Mouse (Mus musculus): ENCODE results near the gene Rps6ka1. TPM values are rescaled to one million over a fixed set of nuclear protein-coding genes. Genes with fewer than 3 reads are reported as not detected.
"Not testable (repeated sequence)": the region's sequence is repeated elsewhere in the genome, so short reads cannot be mapped to it uniquely, and the experiment has no call there.

Rps6ka1 gene
- 1 to 10 TPM; 5.4 to 6.3 TPM for total RNA-seq (2021)

DNA sequence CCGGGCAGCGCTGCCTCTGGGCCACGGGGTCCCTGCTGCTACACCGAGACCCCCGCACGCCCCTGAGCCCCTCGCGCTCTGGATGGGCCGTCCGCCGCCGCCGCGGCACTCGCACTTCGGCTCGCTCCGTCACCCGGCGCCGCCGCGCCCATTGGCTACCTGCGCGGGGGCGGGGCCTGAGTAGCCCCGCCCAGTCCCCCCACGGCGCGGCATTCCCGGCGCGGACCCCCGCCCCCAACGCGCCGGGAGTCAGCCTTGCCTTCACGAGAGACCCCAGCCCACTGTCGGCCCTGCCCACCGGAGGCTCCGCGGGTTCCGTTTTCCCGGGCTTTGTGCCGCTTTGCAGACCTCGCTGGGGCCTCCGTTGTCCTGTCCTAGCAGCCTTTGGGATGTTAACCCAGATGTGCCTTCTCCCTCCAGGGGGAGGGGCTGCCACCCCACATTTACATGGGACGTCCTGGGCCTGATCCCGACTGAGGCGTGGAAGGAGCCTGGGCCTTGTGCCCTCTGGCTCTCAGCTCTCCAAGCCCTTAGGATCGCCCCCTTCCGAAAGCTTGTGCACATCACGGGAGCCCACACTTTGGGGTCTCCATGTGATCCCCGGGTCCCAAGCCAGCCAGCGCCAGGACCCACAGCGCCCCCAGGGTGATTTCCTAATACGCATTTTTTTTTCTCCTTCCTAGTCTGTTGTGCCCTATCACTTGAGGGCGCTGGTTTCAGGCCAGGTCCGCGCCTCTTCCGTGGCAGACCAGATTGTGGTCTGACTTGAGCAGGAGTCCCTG, at the start of gene Rps6ka1:
Rps6ka1 (minus strand) TSS at position 126 of the 782 bp plus-strand sequence.
- intact Hi-C loops (cut with DNase I): no loop called here
- DNase-seq (ENCODE audit: low spot score): peak; percentile 46

DNA sequence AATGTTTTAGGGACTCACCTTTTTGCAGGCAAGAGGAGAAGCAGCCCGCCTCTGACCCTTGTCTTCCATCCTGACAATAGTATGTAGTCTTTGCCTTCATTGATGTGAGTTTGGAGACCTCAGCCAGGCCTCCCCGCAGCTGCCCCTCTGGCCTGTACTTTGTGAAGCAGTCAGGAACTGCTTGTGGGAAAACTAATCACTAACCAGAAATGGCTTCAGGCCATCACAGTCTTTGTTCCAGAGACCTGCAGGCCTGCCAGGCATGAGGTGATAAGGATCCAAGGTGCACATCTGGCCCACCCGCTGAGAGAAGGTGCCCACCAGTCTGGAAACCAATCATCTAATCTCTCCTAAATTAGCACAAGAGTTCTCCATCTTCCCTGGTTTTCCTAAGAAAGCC, 44.2 kb upstream of the Rps6ka1 start:
- no peak for DNase-seq (ENCODE audit: low spot score)
- intact Hi-C loops (cut with DNase I): loop anchor here (5.0 kb wide), 1 partner anchor 36 kb away; the partner anchor contains the start of gene Hmgn2

DNA sequence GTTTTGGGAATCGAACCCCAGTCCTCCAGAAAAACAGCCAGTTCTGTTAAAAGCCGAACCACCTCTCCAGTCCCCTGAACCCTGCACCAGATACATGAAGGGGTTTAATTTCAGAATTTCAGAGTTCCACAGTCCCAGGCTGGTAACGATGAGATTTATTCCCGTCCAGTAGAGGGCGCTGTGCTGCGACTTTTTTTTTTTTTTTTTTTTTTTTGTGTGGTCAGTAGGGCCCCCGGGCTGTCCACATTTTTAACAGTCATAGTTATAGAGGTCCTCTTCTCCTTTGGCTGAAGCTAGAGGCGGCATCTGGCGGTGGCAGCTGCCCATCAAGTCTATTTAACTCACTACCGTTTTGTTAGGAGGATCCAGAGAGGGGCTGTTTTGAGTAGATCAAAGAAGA, 43.8 kb upstream of the Rps6ka1 start:
- intact Hi-C loops (cut with DNase I): loop anchor here (5.0 kb wide), 1 partner anchor 36 kb away; the partner anchor contains the start of gene Hmgn2
- no peak for DNase-seq (ENCODE audit: low spot score)

DNA sequence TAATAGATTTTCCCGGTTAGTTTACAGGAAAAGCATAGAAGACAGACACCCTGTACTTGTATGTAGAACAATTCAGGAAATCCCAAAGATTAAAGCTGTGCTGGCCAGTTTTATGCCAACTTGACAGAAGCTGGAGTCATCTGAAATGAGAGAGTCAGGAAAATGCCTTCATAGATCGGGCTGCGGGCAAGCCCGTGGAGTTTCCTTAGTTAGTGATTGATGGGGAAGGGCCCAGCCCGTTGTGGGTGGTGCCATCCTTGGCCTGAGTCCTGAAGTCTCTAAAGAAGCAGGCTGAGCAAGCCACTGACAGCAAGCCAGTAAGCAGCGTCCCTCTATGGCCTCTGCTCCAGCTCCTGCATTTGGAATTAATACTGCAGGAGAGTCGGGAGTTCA, 41.7 kb upstream of the Rps6ka1 start:
- intact Hi-C loops (cut with DNase I): no loop called here
- no peak for DNase-seq (ENCODE audit: low spot score)

DNA sequence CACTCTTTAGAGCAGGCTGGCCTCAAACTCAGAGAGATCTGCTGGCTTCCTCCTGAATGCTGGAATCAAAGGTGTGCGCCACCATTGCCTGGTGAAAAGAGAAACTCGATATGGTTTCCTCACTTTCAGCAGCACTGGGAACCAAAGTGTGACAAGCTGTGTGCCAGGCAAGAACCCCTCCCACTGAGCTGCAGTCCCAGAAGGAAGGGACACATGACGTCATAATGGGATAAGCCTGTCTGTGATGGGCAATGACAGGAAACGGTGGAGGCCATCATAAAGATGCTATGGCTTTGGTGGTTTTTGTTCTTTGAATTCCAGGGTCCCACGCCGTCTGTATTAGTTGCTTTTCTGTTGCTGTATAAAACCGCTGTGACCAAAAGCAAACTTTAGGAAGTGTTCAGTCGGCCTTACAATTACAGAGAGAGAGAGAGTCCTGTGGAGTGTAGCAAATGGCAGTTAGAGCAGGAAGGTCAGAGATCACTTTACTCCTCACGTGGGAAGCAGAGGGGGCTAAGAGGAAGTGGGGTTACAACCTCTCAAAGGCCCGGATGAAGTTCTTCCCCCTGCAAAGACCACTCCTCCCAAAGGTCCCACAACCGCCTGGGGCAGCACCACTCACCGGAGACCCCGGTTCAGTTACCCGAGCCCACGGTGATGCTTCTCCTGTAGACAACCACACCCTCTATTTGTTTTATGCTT, 41.1 kb upstream of the Rps6ka1 start:
- intact Hi-C loops (cut with DNase I): no loop called here
- DNase-seq (ENCODE audit: low spot score): no peak

DNA sequence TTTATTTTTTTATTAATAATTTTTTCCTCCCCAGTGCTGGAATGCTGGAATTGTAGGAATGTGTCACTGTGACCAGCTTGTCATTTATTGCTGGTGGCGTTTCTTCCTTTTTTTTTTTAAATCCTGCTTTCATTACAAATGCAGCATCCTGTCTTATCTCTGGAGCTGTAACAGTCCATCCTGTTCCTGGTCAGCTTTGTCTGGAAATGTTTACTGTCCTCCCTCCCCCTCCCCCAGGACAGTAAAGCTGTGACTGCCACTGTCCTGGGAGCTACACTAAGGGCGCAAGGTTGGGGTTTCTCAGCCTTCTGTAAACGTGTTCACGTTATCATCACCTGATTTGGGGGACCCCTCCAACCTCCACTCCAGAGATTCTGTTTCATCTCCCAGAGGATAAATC, 37.6 kb upstream of the Rps6ka1 start:
- DNase-seq (ENCODE audit: low spot score): no peak
- intact Hi-C loops (cut with DNase I): no loop called here

DNA sequence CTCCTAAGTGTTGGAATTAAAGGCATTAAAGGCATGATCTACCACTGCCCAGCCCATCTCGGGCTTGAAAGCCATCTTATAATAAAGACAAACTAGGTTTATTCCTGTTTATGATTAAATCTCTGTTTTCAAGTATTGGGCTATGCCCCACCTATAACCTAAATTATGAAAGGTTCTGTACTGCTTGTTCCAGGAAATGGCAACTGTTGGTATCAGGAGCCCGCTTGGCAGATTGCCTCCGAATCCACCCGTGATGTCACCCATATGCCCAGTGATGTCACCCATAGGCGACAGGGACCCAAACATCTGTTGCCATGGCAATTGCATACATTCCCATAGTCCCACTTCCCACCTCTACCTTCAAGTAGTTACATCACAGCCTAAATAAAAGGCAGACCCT, 36.1 kb upstream of the Rps6ka1 start:
- intact Hi-C loops (cut with DNase I): no loop called here
- no peak for DNase-seq (ENCODE audit: low spot score)

DNA sequence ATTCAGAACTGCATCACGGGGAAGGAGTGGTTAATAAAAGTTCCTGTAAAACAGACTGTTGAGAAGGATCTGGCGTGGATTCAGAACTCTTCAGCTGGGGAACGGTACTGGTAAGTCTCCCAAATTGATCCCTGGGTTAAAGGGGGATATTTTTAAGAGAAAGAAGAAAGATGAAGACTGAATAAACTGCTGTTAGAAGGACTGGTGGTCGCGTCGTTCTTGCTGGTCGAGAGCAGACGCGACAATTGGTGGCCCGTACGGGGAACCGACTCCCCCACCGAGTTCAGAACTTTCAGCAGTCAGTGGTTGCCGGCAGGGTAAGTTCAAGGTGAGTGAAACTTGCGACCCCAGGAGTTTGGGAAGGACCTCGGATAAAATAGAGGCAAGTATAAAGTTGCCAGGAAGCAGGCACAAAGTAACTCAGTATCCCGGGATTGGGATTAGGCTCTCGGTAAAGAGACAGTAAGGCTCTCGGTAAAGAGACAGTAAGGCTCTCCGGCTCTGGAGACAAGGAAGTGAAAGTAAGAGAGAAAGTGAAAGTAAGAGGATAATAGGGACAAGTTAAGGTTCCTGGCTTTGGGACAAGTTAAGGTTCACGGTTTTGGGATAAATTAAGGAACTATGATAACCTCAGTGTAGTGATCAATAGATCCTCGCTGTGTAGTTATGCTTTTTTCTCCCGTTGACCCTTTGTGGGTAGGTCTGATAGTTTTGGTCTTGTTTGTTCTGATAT, 30.7 kb upstream of the Rps6ka1 start:
- intact Hi-C loops (cut with DNase I); DNase-seq (ENCODE audit: low spot score): not testable (repeated sequence)

DNA sequence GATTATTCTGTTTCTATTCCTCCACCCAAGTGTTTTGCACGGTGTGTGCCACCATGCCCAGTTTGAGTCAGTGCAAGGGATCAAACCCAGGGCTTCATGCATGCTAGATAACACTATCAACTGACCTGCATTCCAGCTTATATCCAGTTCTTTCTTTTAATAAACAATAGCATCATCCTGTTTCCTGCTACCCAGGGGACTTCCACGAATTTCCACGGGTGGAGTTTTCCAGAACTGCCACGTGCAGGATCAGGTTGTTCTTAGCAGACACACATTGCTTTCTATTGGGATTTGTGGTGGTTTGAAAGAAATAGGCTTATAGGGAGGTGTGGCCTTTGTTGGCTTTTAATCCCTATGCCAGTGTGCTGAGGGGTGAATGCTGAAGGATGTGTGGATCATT, 24.4 kb upstream of the Rps6ka1 start:
- DNase-seq (ENCODE audit: low spot score): no peak
- intact Hi-C loops (cut with DNase I): loop anchor here (5.0 kb wide), 2 partner anchors 75 to 240 kb away; partner anchors contain the start of gene Pigv

DNA sequence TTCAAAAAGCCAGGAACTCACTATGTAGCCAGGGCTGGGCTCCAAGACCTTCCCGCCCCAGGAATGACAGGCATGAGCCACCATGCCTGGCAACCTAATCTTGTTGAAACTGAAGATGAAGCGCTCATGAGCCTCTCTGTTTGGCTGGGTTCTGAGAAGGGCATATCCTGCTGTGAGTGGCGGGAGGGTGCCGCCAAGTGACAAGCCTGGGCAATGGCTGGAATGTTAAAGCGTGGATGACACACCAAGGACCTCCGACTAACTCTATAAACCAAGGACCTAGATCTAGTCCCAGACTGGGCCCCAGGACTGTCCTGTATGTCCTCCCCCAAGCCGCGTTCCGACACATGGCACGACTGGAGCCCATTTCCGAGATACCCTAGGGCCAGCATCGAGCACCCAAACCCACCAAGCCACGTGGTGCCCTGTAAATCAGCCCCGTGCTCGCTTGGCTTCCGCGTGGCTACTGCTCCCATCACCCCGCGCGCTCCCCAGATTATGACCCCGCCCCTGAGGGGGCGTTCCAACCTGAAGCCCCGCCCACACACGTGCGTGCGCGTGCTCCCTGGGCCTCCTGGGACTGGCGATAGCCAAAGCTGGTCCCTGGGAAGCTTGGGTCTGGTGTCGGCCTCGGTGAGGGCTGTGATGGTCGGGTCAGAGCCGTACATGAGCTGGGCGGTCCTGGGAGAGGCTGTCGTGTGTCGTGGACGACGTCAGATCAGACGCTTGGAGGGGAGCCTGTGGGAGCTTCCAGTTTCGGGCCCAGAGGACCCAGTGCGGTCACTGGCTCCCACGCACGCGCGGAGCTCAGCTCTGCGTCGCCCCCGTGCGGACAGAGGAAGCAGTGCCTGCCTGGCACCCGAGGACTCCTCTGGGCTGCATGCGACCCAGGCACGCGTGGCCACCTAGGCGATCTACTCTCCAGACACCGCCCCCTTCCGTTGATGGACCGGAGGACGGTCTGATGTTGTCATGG, 22.9 kb upstream of the Rps6ka1 start:
- DNase-seq (ENCODE audit: low spot score): peak; percentile 91
- intact Hi-C loops (cut with DNase I): loop anchor here (5.0 kb wide), 2 partner anchors 73 to 238 kb away; partner anchors contain the start of gene Pigv

DNA sequence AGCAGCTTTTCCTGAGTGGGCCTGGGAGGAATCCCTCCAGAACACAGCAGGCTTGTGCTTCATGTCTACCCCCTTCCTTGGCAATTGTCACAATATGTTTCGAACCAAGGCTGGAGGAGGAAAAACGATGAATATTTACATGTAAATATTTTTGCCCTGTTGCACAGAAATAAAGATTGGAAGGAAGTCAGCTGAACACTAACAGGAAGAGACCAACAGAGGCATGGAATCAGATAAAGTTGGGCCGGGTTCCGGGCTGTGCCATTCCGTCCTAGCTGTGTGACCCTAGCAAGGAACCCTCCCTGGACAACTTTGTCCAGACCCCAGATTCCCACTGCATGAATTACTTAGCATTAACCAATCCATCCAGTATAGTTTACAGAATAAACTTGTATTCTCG, 20.5 kb upstream of the Rps6ka1 start:
- no peak for DNase-seq (ENCODE audit: low spot score)

DNA sequence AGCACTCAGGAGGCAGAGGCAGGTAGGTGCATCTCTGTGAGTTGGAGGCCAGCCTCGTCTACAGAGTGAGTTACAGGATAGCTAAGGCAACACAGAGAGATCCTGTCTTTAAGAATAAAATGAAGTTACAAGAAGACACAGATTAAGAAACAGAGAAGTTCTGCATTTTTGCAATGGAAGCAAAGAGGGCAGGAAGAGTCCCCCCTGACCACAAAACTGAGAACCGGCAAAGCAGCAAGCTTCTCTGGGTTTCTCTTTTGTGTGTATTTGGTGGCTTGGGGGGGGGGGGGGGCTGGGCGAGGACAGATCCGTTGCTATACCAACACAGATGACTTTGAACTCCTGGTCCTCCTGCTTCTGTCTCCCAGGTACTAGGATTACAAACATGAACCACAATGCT, 19.5 kb upstream of the Rps6ka1 start:
- DNase-seq (ENCODE audit: low spot score): no peak
- intact Hi-C loops (cut with DNase I): no loop called here

More for the DNA sequence above, 20.5 kb upstream of the Rps6ka1 start:
- intact Hi-C loops (cut with DNase I): no loop called here

DNA sequence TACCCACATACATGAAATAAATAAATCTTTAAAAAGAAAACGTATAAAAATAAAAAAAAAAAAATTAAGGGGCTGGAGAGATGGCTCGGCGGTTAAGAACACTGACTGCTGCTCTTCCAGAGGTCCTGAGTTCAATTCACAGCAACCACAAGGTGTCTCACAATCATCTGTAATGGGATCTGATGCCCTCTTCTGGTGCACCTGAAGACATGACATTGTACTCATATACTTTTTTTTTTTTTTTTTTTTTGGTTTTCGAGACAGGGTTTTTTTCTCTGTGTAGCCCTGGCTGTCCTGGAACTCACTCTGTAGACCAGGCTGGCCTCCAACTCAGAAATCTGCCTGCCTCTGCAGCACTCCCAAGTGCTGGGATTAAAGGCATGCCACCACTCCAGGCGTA, 18.7 kb upstream of the Rps6ka1 start:
- intact Hi-C loops (cut with DNase I); DNase-seq (ENCODE audit: low spot score): not testable (repeated sequence)

DNA sequence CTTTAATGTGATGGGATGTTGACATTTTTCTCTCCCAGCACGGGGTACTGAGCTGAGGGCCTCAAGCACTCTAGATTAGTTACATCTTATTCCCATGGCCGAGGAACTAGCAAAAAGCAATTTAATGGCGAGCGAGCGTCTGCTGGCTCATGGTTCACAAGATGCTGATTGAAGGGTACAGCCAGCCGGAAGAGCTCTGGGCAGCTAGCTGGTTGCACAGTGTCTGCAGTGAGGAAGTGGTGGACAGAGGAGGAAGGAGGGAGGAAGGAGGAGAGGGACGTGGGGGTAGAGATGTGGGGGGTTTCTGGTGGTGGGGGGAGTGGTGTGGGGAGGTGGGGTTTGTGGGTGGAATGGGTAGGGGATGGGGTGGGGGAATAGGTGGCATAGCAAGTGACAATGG, 17.6 kb upstream of the Rps6ka1 start:
- intact Hi-C loops (cut with DNase I): no loop called here

DNA sequence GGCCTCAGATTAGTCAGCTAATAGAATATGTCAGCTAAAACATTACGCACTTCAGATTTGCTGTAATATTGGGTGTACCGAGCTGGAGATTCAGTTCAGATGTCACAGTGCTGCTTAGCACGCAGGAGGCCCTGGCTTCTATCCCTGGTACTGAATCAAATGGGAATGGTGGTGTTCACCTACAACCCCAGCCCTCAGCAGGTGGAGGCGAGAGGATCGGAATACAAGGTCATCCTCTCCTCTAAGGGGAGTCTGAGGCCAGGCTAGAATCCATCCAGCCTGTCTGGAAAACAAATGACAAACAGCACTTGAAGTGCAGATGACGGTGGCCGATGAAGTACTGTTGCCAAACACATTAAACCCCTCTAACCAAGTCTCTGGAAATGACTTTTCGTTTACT, 16.7 kb upstream of the Rps6ka1 start:
- no peak for DNase-seq (ENCODE audit: low spot score)
- intact Hi-C loops (cut with DNase I): no loop called here

More for the DNA sequence above, 17.6 kb upstream of the Rps6ka1 start:
- DNase-seq (ENCODE audit: low spot score): no peak

DNA sequence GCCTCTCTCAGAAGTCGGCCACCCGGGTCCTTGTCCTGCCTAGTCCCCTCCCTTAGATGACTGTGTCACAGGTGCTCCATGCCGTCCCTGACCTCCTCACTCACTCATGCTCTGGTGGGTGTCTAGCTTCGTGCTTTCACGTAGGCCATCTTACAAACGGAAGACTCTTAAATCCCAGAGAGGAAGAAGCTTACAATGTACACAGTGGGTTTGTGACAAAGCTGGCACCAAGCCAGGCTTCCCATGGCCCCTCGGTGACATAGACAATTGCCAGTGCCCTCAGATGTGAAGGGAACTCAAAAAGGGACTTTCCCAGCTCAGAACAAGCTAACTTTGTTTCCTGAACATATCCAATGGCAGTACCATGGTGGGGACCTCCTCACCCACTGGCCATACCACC, 15.8 kb upstream of the Rps6ka1 start:
- intact Hi-C loops (cut with DNase I): no loop called here
- DNase-seq (ENCODE audit: low spot score): no peak

DNA sequence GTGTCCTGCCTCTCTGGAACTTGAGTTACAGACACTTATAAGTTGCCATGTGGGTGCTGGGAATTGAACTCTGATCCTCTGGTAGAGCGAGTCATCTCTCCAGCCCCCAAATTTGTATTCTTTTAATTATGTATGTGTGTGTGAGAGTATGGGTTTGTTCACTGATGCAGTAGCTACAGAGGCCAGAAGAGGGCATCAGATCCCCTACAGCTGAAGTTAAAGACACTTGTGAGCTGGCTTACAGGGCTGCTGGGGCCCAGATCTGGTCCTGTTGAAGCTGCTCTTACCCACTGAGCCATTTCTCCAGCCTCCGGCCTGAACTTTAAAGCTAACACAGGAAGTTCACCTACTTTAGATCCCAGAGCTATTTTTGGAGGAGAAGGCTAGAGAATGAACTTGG, 14.9 kb upstream of the Rps6ka1 start:
- DNase-seq (ENCODE audit: low spot score): no peak
- intact Hi-C loops (cut with DNase I): no loop called here

DNA sequence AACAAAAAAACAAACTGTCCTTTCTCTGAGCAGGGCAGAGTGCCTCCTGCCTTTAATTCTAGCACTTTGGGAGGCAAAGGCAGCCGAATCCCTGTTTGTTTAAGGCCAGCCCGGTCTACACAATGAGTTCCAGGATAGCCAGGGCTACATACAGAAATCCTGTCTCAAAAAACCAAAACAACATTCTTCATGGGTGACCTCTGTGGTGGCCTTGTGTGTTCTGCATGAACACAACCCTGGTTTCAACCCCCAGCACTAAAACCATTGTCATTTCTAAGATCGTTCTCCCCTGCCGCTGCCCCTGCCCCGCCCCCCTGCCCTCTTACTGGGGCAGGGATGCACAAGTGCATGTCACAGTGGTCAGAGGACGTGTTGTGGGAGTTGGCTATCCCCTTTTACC, 13.3 kb upstream of the Rps6ka1 start:
- DNase-seq (ENCODE audit: low spot score): no peak
- intact Hi-C loops (cut with DNase I): no loop called here

DNA sequence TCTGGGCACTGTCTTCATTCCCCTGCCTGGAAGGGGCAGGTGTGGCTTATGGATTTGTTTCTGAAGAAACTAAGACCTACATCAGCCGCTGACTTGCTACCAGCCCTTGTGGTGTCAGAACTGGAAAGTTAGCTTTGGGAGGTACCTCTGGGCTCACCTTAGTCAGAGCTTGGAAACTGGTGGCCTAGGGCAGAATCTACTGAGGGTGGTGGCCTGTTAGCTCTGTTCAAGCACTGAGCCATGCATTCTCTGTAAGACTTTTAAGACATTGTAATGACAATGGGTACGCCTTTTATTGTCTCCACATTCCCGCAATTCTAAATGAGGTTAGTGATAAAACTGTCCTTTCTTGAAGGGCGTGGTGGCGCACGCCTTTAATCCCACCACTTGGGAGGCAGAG, 12.8 kb upstream of the Rps6ka1 start:
- no peak for DNase-seq (ENCODE audit: low spot score)
- intact Hi-C loops (cut with DNase I): no loop called here

All from heart, postnatal 25 days (tissue).